Mouse (Mus musculus) olfactory bulb, adult 2 months (tissue): ENCODE results near the gene Snai3.

Source experiments
- CTCF ChIP-seq: fragments of 200-500 bp; IDR thresholded peaks from 2 replicates; pipeline ENCODE4 v1.5.1; 2012; ENCODE audit warnings: low read depth, mild to moderate bottlenecking, low read length, moderate library complexity; ENCODE audit not compliant: insufficient read depth
- POLR2A ChIP-seq: fragments of 200-500 bp; IDR thresholded peaks from 2 replicates; pipeline ENCODE4 v1.6.1; 2012; ENCODE audit warnings: mild to moderate bottlenecking, low read depth, low read length, moderate library complexity; ENCODE audit not compliant: insufficient read depth

- TF ChIP-seq CTCF (no peak), POLR2A (no peak)
These were observed 14.5 kb upstream of the Snai3 start for GRCm38 (mm10) chr8:122474951-122475560.
